In genomic region chr8:122223976-122224649, GRCm38 (mm10) we compare ENCODE assay signal across 13 mouse cellular contexts. TPM values are rescaled to one million over a fixed set of nuclear protein-coding genes. Genes with fewer than 3 reads are reported as not detected.
DNase-seq lines count a peak whose midpoint lies in the region; ATAC-seq and TF ChIP-seq lines count a peak whose summit lies in the region.
"Had no signal": no experiment of that assay in that cellular context is flagged by ENCODE, and none has a peak within 500 bp of the region (broad histone marks: within the 10 kb centered on the region; RNA-seq: fewer than 3 reads in every experiment).

No protein-coding gene starts in this region.

- TF ChIP-seq POLR2A in brain, embryonic 14.5 days (IDR thresholded peaks at IDR 0.05; ENCODE audit: borderline replicate concordance, extremely low read depth, insufficient read depth, insufficient read length, poor library complexity, severe bottlenecking): no peak

- H3K4me3 ChIP-seq in left cerebral cortex, adult 2 months: no peak overlapping the region
- H3K4me3 ChIP-seq in C2C12 (ENCODE audit: insufficient read depth, poor library complexity, severe bottlenecking): no peak overlapping the region
- no peak overlapping the region for H3K4me3 ChIP-seq in stomach, postnatal 0 days (ENCODE audit: low read depth, low read length)
- H3K4me3 ChIP-seq: liver, embryonic 12.5 days had no signal

- no peak for TF ChIP-seq CTCF in left cerebral cortex, adult 2 months (IDR thresholded peaks at IDR 0.05)
- TF ChIP-seq CTCF in C2C12 (IDR thresholded peaks at IDR 0.05; ENCODE audit: control insufficient read depth, insufficient read depth, insufficient read length): no peak
- no peak for TF ChIP-seq CTCF in brain, embryonic 14.5 days (IDR thresholded peaks at IDR 0.05; ENCODE audit: borderline replicate concordance, extremely low read depth, insufficient read depth, insufficient read length)
- TF ChIP-seq CTCF in stomach, postnatal 0 days (IDR thresholded peaks at IDR 0.05; ENCODE audit: low read depth): no peak

- peak in 1 of 2 experiments; percentile 27 for DNase-seq in left cerebral cortex, adult 2 months (ENCODE audit: extremely low spot score in 1 of 2, low spot score in 2 of 2)
- DNase-seq in left cerebral cortex, adult 11 months (ENCODE audit: low spot score): no peak
- peak; percentile 51 for DNase-seq in brain, embryonic 14.5 days (ENCODE audit: low read depth)
- peak; percentile 67 for DNase-seq in left cerebral cortex, postnatal 4 days
- DNase-seq in ovary, postnatal 10 days (ENCODE audit: low spot score): no peak
- DNase-seq in kidney, postnatal 10 days: no peak
- DNase-seq in stomach, postnatal 0 days (ENCODE audit: low spot score): no peak
- DNase-seq: cerebellum, adult 8-10 months; gastrocnemius, postnatal 25 days; heart, postnatal 10 days; thymus, postnatal 14 days had no signal

- H3K27ac ChIP-seq in left cerebral cortex, adult 2 months: peak overlapping the region; percentile 32
- H3K27ac ChIP-seq in stomach, postnatal 0 days (replicated peaks): no peak overlapping the region
- H3K27ac ChIP-seq: liver, embryonic 12.5 days had no signal

- peak overlapping the region; percentile 8 for H3ac ChIP-seq in C2C12 (ENCODE audit: control insufficient read depth, insufficient read length, low read depth)

- H3K9me3 ChIP-seq in stomach, postnatal 0 days (ENCODE audit: control insufficient read depth, low read length): no peaks in the 10 kb centered on the region
- H3K9me3 ChIP-seq: liver, embryonic 12.5 days had no signal

- no peak for ATAC-seq in stomach, postnatal 0 days (ENCODE audit: low FRiP score, low TSS enrichment)
- ATAC-seq: liver, embryonic 12.5 days had no signal

- no peak for TF ChIP-seq EP300 in stomach, postnatal 0 days (optimal IDR thresholded peaks at IDR 0.05)

- no peak overlapping the region for H3K9ac ChIP-seq in stomach, postnatal 0 days (ENCODE audit: low read length)
- H3K9ac ChIP-seq: liver, embryonic 12.5 days had no signal

- no peaks in the 10 kb centered on the region for H3K4me1 ChIP-seq in stomach, postnatal 0 days (replicated peaks; ENCODE audit: control insufficient read depth, insufficient read depth)
- H3K4me1 ChIP-seq: liver, embryonic 12.5 days had no signal

- intact Hi-C loops in left cerebral cortex, adult 2 months (cut with DNase I): no loop called here
- intact Hi-C loops in left cerebral cortex, postnatal 4 days (cut with DNase I): no loop called here

- no peaks in the 10 kb centered on the region for H3K79me3 ChIP-seq in C2C12 (ENCODE audit: low read depth)

- 70% methylated on average over 10 of the region's 10 CpGs for WGBS in stomach, postnatal 0 days

- H3K36me3 ChIP-seq in C2C12 (ENCODE audit: control insufficient read depth, insufficient read depth): no peaks in the 10 kb centered on the region
- no peaks in the 10 kb centered on the region for H3K36me3 ChIP-seq in stomach, postnatal 0 days (ENCODE audit: control insufficient read depth, insufficient read depth, low read length)
- H3K36me3 ChIP-seq: liver, embryonic 12.5 days had no signal

- H3K4me2 ChIP-seq in stomach, postnatal 0 days (replicated peaks; ENCODE audit: low read depth): no peak overlapping the region
- H3K4me2 ChIP-seq: liver, embryonic 12.5 days had no signal

- H3K27me3 ChIP-seq in C2C12 (ENCODE audit: control insufficient read depth, insufficient read depth, insufficient read length): no peaks in the 10 kb centered on the region
- no peaks in the 10 kb centered on the region for H3K27me3 ChIP-seq in stomach, postnatal 0 days (ENCODE audit: control insufficient read depth, insufficient read depth, low read length)

- H3K79me2 ChIP-seq in C2C12 (ENCODE audit: control insufficient read depth, insufficient read depth): no peaks in the 10 kb centered on the region

TF ChIP-seq in C2C12, 6 proteins besides CTCF, POLR2A, EP300 and RAD21:
- TF ChIP-seq FOSL1 (IDR thresholded peaks at IDR 0.05; ENCODE audit: insufficient read depth, low read length, poor library complexity, severe bottlenecking): no peak
- no peak for TF ChIP-seq MYOD1 (IDR thresholded peaks at IDR 0.05; ENCODE audit: control insufficient read depth, insufficient read length, low read depth)
- TF ChIP-seq MAX (IDR thresholded peaks at IDR 0.05): no peak
- TF ChIP-seq MYOG (IDR thresholded peaks at IDR 0.05; ENCODE audit: control insufficient read depth, extremely low read depth, insufficient read length): no peak
- no peak for TF ChIP-seq CEBPB (IDR thresholded peaks at IDR 0.05; ENCODE audit: low read depth)
- TF ChIP-seq USF1 (IDR thresholded peaks at IDR 0.05; ENCODE audit: low read depth): no peak
TF ChIP-seq in C2C12: peak in this region for 0.

RNA-seq across cellular contexts. Expression of gene Zfpm1, which starts 57.8 kb away (rescaled TPM):
- total RNA-seq in left cerebral cortex, adult 2 months (2021): 10 to 100 TPM; 39.5 to 42.1 TPM
- polyA plus RNA-seq in C2C12 (2012; fragmentation: generic; extraction: Trizol): 20.7 TPM
- polyA plus RNA-seq in brain, embryonic 14.5 days (2012; rRNA removed): 8.1 and 16.9 TPM in 2 replicates
- total RNA-seq in left cerebral cortex, postnatal 4 days (2021): 10 to 100 TPM in 1 of 2 experiments, 1 to 10 TPM in 1; 8.6 to 12.2 TPM
- 2.3 and 2.8 TPM in 2 replicates for polyA plus RNA-seq in stomach, postnatal 0 days (2015; fragmentation: Nextera tagmentation; extraction: Ambion mirVana)

Comparison
In these comparisons a context has a peak if more than half of its experiments do, and no peak if none do; other contexts are left out.
1. DNase-seq: peak in brain, embryonic 14.5 days (single experiment) and left cerebral cortex, postnatal 4 days (single experiment); none in left cerebral cortex, adult 11 months (single experiment), ovary, postnatal 10 days (single experiment), kidney, postnatal 10 days (single experiment) and stomach, postnatal 0 days (single experiment).